Mouse (Mus musculus) embryo, embryonic 9.5 days (tissue): ENCODE measurements at regions not wholly inside any gene's neighbourhood (a gene's known extent, or its start where the extent isn't known, plus 50 kb on each side); places are given as distances from the start of the nearest gene placed in this dataset.

Experiments
- DNase-seq: peaks from one replicate; pipeline ENCODE4 v3.0.0-alpha.2; 2017; ENCODE audit errors: extremely low spot score

DNA sequence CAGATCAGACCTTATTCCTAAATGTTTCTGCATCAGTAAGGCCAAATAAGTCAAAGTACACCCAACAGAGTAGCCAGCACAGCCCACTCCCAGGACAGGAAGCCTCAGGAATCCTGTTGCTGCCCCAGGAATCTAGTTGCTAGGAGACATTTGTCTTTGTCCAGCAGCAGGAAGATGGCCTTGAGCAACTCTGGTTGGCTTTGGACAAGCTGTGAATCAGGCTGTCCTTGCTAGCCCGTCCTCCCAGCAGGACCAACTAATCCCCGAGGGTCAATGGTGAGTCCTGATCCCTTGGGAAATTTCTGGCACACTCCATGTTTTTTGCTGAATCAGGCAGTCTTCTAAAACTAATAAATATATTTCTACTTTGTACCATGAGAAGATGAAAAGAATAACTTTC, 317.1 kb downstream of the Mtx2 start:
- DNase-seq: peak; percentile 28

GRCm38 (mm10) chr2:75144861-75145260, 319.3 kb downstream of the Mtx2 start:
- DNase-seq: no peak

GRCm38 (mm10) chr2:75146256-75146655, 320.7 kb downstream of the Mtx2 start:
- DNase-seq: no peak

DNA sequence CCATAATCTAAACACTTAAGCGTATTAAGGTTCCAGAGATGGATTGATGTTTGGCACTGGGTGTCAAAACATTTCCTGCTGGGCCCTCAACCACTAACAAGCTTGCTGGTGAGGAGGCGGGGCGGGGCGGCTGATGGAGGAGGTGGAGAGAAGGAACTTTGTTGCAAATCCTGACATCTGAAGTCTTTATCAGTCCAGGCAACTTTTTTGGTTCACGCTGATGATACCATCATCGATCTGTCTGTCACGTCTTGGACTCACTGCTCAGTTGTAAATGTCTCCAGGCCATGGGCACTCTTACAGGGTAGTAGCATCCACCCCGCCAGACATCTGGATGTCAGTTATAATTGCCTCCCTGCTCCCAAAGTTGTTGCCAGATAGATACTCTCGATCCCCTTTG, 321.8 kb downstream of the Mtx2 start:
- DNase-seq: peak; percentile 27

- DNase-seq: no peak
Measured at GRCm38 (mm10) chr2:75147967-75148366, 322.4 kb downstream of the Mtx2 start.

DNA sequence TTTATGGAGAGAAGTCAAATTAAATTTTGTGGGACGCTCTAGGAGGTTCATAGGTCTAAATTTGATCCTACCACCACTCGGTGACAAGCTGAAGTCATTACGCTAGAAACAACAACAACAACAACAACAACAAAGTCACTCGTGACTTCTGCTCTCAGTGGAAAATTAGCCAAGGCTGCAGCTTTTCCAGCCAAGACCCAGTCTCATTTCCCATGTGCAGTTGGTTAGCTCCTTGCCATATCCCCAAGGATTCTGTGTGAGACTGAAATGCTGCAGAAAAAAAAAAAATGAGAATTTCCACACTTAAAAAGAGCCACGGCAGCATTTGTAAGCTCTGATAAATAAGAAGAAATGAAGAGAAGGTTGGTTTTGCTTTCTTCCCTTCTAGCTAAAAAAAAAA, 323.4 kb downstream of the Mtx2 start:
- no peak for DNase-seq

DNA sequence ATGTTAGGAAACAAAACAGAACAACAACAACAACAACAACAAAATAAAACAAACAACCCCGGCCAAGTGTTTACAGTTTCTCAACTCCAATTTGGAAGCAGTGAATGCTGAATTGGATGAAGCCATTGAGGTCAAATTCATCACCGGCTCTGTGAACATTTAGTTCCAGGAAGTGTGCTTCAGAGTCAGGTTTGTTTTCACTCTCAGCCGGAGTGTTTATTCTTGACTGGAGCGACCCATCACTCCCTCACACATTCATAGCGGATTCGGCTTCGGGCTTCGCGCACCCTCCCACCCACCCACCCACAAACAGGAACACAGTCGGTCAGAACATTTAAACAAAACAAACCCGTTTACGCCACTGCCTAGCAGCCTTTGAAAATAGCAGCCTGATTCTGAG, 324.0 kb downstream of the Mtx2 start:
- no peak for DNase-seq

- DNase-seq: peak; percentile 47
Measured at GRCm38 (mm10) chr2:75150986-75151385, 325.4 kb downstream of the Mtx2 start.

DNA sequence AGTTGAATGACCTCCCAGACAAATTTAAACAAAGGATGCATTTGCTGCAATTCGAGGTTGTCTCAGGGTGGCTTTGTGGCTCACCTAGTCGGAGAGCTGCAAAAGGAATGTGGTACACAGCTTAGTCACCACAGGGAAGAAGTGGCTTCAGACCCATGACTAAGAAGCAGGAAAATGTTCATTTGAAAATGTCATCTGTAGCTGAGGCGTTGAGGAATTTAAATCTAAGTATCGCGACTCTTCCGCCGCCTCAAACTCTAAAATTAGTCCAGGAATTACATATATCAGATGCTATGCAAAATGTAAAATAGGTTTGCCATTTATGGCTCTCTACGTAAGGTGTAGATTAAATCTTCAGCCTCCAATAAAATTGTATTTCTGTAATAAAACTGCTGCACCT, 325.9 kb downstream of the Mtx2 start:
- DNase-seq: no peak

- DNase-seq: peak; percentile 62
Measured at GRCm38 (mm10) chr2:75152477-75152990, 326.9 kb downstream of the Mtx2 start.

DNA sequence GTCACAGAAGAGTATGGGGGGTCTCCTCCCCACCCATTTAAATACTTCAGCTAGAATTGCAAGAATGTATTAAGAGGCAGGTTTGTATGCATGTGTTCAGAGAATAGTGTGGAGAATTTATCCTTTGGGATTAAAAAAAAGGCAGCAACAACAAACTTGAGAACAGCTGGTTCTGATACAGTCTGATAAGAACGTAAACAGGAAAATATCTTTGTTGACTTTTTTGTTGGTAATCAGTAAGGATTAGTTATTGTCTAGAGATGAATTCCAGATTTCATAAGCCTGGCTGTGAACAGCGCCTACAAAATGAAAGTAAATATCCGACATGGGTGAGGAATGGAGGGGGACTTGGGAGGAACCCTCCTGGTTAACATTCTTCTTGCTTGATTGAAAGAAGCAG, 328.8 kb downstream of the Mtx2 start:
- no peak for DNase-seq

GRCm38 (mm10) chr2:75158581-75158980, 333.0 kb downstream of the Mtx2 start:
- no peak for DNase-seq

DNA sequence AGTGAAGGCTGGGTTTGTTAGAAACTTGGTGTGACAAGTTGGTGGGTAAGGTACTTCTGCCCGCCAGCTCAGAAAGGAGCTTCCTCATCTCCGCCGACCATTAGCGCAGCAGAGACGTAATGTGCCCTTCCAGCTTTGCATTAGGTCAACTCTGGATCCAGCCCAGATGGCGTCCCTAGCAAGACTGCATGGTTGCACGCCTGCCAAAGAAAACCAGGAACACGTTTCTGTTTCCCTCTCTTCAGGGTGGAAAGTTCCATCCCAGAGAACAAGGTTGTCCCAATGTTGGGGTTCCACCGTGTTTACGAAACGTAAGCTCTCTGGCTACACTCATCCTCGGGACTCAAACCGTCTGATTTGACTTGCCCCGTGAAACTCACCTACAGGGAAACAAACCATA, 335.5 kb downstream of the Mtx2 start:
- no peak for DNase-seq

DNA sequence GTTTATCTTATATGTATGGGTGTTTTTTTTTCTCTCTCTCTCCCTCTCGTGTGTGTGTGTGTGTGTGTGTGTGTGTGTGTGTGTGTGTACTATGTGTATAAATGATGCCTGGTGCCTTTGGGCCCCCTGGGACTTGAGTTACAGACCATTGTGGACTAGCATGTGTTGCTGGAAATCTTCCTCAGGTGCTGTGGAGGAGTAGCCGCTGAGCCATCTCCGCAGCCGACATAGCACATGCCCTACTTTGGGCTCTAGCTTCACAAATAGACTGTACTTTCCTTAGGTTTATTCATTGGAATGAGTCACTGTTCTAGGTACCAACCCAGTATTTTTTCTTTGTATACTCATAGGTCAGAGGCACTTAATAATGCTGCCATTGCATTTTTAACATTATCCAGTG, 339.4 kb downstream of the Mtx2 start:
- no peak for DNase-seq

GRCm38 (mm10) chr2:75176267-75176666, 350.7 kb downstream of the Mtx2 start:
- DNase-seq: no peak

- DNase-seq: no peak
Measured at GRCm38 (mm10) chr2:75183293-75183692, 357.7 kb downstream of the Mtx2 start.

DNA sequence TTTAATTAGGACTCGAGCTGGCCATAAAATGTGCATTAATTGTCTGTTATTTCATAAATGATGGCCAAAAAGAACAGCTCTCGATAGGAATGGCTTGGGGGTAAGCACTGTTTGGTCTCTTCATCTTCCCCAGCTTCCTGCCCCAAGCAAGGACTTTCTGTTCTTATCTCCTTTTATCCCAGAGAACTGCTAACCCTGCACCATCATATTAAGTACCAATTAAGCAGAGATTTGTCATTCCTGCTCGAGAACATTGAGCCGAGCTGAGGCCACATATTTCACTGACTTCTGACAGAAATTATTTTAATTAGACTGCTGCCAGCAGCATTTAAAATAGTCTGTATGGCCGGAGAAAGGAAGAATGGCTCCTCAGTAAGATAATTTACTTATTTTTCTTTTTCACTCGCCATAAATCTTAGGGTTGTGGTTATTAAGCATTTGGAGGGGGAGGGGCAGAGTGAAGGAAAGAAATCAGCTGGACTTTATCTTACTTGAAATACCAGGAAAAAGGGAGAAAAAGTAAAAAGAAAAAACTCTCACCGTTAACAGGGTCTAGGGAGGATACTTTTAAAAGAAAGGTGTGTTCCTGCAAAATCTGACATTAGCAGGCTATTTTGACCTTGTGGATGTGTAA, 377.1 kb downstream of the Mtx2 start:
- no peak for DNase-seq

- DNase-seq: no peak
Measured at GRCm38 (mm10) chr2:75208821-75209758, 383.5 kb downstream of the Mtx2 start.

DNA sequence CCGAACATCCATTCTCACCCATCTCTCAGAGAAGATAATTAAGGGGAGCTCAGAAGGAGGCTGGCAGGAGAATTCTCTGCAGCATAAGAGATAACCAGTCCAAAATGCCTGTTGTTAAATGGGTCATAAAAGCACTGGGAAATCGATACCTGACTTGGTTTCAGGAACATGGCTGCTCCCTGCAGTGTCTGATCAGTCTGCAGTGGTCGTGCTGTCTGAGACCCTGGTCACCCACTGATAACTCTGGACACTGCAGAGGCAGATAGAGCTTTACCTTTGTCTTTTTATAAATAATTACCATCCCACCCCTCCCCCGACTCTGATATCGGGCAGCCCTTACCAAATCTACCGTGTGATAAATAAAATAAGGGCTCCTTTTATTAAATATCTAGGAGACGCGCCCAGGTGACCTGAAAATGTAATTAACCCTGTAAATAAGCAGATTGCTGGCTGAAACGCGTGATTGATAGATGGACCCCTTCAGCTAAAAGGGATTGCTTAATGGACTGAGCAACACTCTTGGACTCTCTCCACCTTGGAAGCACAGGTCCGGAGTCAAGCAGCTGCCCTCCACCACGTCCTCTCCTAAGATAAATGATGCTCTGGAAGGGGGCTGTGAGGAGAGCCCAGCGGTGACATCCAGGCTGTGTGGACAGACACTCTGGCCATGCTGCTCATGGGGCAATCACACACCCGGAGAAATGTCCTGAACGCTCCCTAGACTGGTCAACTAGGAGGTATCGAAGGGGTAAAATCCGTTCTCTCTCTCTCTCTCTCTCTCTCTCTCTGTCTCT, 384.4 kb downstream of the Mtx2 start:
- no peak for DNase-seq

GRCm38 (mm10) chr2:75216931-75217330, 391.3 kb downstream of the Mtx2 start:
- DNase-seq: no peak

DNA sequence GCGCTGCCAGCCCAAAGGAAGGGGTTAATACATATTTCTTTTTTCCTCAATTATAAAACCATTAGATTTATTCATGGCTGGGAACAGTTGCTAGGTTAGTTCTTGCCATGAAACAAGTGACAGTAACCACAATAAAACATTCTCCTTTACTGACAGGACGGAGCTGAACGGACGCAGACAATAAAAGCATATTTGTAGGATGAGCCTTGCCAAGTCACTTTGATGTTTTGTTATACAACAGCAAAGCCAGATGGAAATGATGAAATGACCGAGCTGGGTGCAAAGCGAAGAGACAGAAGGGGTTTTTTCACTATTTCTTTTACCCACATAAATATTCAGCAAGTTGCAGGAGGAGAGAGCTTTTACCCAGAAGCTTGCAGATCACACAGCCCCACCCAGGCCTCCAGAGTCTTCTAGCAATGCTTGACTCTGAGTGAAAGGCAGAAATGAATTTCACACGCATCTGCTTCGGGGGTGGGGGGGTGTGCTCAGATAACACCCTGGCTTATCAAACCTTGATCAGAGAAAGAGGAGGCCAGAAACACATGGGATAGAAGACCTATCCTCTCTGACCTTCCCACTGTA, 395.3 kb downstream of the Mtx2 start:
- DNase-seq: no peak

- no peak for DNase-seq
Measured at GRCm38 (mm10) chr2:75224443-75224842, 398.8 kb downstream of the Mtx2 start.
